Mouse (Mus musculus) CH12.LX (cell line): ENCODE measurements at regions not wholly inside any gene's neighbourhood (a gene's known extent, or its start where the extent isn't known, plus 50 kb on each side); places are given as distances from the start of the nearest gene placed in this dataset.
"Not testable (repeated sequence)": the region's sequence is repeated elsewhere in the genome, so short reads cannot be mapped to it uniquely, and the experiment has no call there.

ENCODE experiments used
- BHLHE40 ChIP-seq: IDR thresholded peaks from 2 replicates; pipeline ENCODE4 v1.6.1; 2011; ENCODE audit warnings: mild to moderate bottlenecking, low read depth, low read length, improper control_type of control experiment
- CHD2 ChIP-seq: IDR thresholded peaks from 2 replicates; pipeline ENCODE4 v1.6.1; 2011; ENCODE audit warnings: low read length, improper control_type of control experiment
- CTCF ChIP-seq, 2 experiments: IDR thresholded peaks in 1 of 2; conservative IDR thresholded peaks in 1 of 2; 2 replicates each; pipeline ENCODE4 v1.5.1; 2011 to 2012; ENCODE audit warnings: low read depth in 2 of 2, low read length in 2 of 2, improper control_type of control experiment in 1 of 2, inconsistent platforms in 1 of 2, mild to moderate bottlenecking in 1 of 2, moderate library complexity in 1 of 2
- ELF1 ChIP-seq: IDR thresholded peaks from 2 replicates; pipeline ENCODE4 v1.6.1; 2014; ENCODE audit warnings: low read depth, mild to moderate bottlenecking, inconsistent platforms, low read length, improper control_type of control experiment
- EP300 ChIP-seq: IDR thresholded peaks from 2 replicates; pipeline ENCODE4 v1.6.1; 2011; ENCODE audit warnings: low read length, improper control_type of control experiment
- ETS1 ChIP-seq: conservative IDR thresholded peaks from 2 replicates; pipeline ENCODE4 v1.6.1; 2012; ENCODE audit warnings: low read depth, mild to moderate bottlenecking, inconsistent platforms, low read length, improper control_type of control experiment, moderate library complexity
- MAFK ChIP-seq: IDR thresholded peaks from 2 replicates; pipeline ENCODE4 v1.6.1; 2011; ENCODE audit warnings: low read length, improper control_type of control experiment; ENCODE audit not compliant: insufficient replicate concordance
- NELFE ChIP-seq: IDR thresholded peaks from 2 replicates; pipeline ENCODE4 v1.6.1; 2011; ENCODE audit warnings: low read depth, low read length, improper control_type of control experiment
- POLR2A ChIP-seq: IDR thresholded peaks from 2 replicates; pipeline ENCODE4 v1.6.1; 2011; ENCODE audit warnings: low read depth, mild to moderate bottlenecking, improper control_type of control experiment, low read length
- RAD21 ChIP-seq: IDR thresholded peaks from 2 replicates; pipeline ENCODE4 v1.6.1; 2011; ENCODE audit warnings: low read depth, mild to moderate bottlenecking, low read length, improper control_type of control experiment, moderate library complexity
- TCF12 ChIP-seq: IDR thresholded peaks from 2 replicates; pipeline ENCODE4 v1.6.1; 2014; ENCODE audit warnings: low read depth, mild to moderate bottlenecking, inconsistent platforms, low read length, improper control_type of control experiment
- UBTF ChIP-seq: IDR thresholded peaks from 2 replicates; pipeline ENCODE4 v1.6.1; 2012; ENCODE audit warnings: low read depth, mild to moderate bottlenecking, inconsistent platforms, low read length, improper control_type of control experiment, moderate library complexity
- USF1 ChIP-seq: IDR thresholded peaks from 2 replicates; pipeline ENCODE4 v1.6.1; 2014; ENCODE audit warnings: low read depth, mild to moderate bottlenecking, inconsistent platforms, low read length, improper control_type of control experiment
- ZMIZ1 ChIP-seq: IDR thresholded peaks from 2 replicates; pipeline ENCODE4 v1.6.1; 2012; ENCODE audit warnings: low read depth, mild to moderate bottlenecking, inconsistent platforms, low read length, improper control_type of control experiment

GRCm38 (mm10) chr12:47939491-47939890 is 1120.8 kb upstream of the Nova1 start:
- TF ChIP-seq CTCF (conservative IDR thresholded peaks at IDR 0.05 in 1 of 2, IDR thresholded peaks at IDR 0.05 in 1 of 2; ENCODE audit: low read depth in 2 of 2, low read length in 2 of 2); BHLHE40; POLR2A; MAFK; NELFE; EP300; USF1; CHD2; RAD21; TCF12; UBTF; ETS1; ZMIZ1; ELF1: not testable (repeated sequence)
